Mouse (Mus musculus): ENCODE measurements around the gene Wnt5b.

The Wnt5b gene

GRCm38 (mm10) chr6:119387801-119388649 lies 156.1 kb downstream of the Wnt5b start:
- DNase-seq (ENCODE audit: low spot score in 2 of 2), result no peak

- DNase-seq (ENCODE audit: low spot score in 2 of 2), result no peak
Measured at GRCm38 (mm10) chr6:119386821-119387220, 157.3 kb downstream of the Wnt5b start.

GRCm38 (mm10) chr6:119386421-119386820 lies 157.7 kb downstream of the Wnt5b start:
- DNase-seq (ENCODE audit: low spot score in 2 of 2), result no peak

GRCm38 (mm10) chr6:119385668-119386067 lies 158.5 kb downstream of the Wnt5b start:
- DNase-seq (ENCODE audit: low spot score in 2 of 2), result no peak

Data from natural killer cell, adult 2 months (primary cell).